Mouse (Mus musculus) cortical plate, adult 2 months (tissue): ENCODE data around the gene Ern1. TPM values are rescaled to one million over a fixed set of nuclear protein-coding genes. Genes with fewer than 3 reads are reported as not detected.

Source experiments
- H3K27ac ChIP-seq: fragments of 200-500 bp; 2 replicates; pipeline ENCODE4 v1.5.1; 2012; ENCODE audit warnings: low read length, control low read depth, inconsistent platforms; ENCODE audit not compliant: insufficient read depth
- H3K4me1 ChIP-seq: fragments of 200-500 bp; 2 replicates; pipeline ENCODE4 v1.6.1; 2011; ENCODE audit warnings: low read length; ENCODE audit not compliant: control insufficient read depth, insufficient read depth
- H3K4me3 ChIP-seq: fragments of 200-500 bp; 2 replicates; pipeline ENCODE4 v1.5.1; 2011; ENCODE audit warnings: mild to moderate bottlenecking, low read length, control low read depth; ENCODE audit not compliant: insufficient read depth
- CTCF ChIP-seq: fragments of 200-500 bp; IDR thresholded peaks from 2 replicates; pipeline ENCODE4 v1.5.1; 2011; ENCODE audit warnings: mild to moderate bottlenecking, control low read depth, low read length; ENCODE audit not compliant: insufficient read depth; ENCODE audit errors: extremely low read depth
- POLR2A ChIP-seq: fragments of 200-500 bp; IDR thresholded peaks from 2 replicates; pipeline ENCODE4 v1.6.1; 2011; ENCODE audit warnings: mild to moderate bottlenecking, low read length, control low read depth; ENCODE audit not compliant: insufficient read depth; ENCODE audit errors: extremely low read depth
- polyA plus RNA-seq: library from polyadenylated mRNA; depleted of rRNA; stranded (reverse); fragments of >200 nt; gene quantifications from 2 replicates; pipeline ENCODE4 v1.2.3, GENCODE M21; 2012

Gene Ern1
- polyA plus RNA-seq, 1 experiment = 6.2 TPM

DNA sequence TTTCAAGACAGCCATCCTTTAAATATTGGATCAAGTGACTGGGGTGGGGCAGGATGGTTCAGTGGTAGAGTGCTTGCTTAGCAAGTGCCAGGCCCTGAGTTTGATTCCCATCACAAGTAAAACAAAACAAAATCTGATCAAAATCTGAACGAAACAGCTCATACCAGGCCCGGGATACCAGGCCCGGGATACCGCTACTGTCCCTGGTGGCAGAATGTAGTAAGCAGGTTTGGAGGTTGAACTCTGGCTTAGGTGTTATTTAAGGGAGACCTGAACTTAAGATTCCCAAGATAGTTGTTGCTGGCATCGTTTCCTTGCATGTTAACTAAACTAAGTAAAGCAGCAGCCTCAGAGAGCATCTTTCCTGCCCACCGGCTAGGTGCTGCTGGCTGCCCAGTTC is 18.6 kb upstream of the Ern1 start:
- TF ChIP-seq POLR2A (no peak), CTCF (no peak)
- Histone ChIP-seq H3K27ac (no peak overlapping the region), H3K4me1 (peaks cover 1% of the 10 kb centered on the region; the same call in 1 of the 2 replicates), H3K4me3 (no peak overlapping the region)

GRCm38 (mm10) chr11:106504129-106504528 is 16.5 kb upstream of the Ern1 start:
- Histone ChIP-seq H3K4me3 (no peak overlapping the region), H3K4me1 (peaks cover 1% of the 10 kb centered on the region; the same call in 1 of the 2 replicates), H3K27ac (no peak overlapping the region)
- TF ChIP-seq CTCF = no peak
- TF ChIP-seq POLR2A = no peak

DNA sequence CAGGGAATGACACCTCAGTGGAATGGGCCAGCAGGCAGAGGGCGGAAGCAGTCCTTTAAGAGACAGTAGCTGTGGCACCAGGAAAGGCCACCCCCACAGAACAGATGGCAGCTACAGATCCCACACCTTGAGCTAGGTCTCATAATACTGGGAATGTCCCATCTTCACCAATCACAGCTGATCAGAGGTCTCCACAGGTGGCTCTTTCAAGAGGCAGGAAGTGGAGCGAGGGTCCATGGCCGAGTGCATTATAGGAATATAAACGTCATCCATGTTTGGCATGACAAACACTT is 15.7 kb upstream of the Ern1 start:
- Histone ChIP-seq H3K4me3 (no peak overlapping the region), H3K4me1 (peaks cover 1% of the 10 kb centered on the region; the same call in 1 of the 2 replicates), H3K27ac (no peak overlapping the region)
- TF ChIP-seq POLR2A (no peak), CTCF (no peak)

- no peak overlapping the region for H3K27ac ChIP-seq
- H3K4me1 ChIP-seq = peaks cover 1% of the 10 kb centered on the region; the same call in 1 of the 2 replicates
- TF ChIP-seq POLR2A (no peak), CTCF (no peak)
- H3K4me3 ChIP-seq = no peak overlapping the region
Measured at GRCm38 (mm10) chr11:106502631-106503424, 15.2 kb upstream of the Ern1 start.

- no peak overlapping the region; the same call in 1 of the 2 replicates for H3K4me3 ChIP-seq
- peaks cover 1% of the 10 kb centered on the region; the same call in 1 of the 2 replicates for H3K4me1 ChIP-seq
- TF ChIP-seq POLR2A (no peak), CTCF (no peak)
- H3K27ac ChIP-seq = no peak overlapping the region
Measured at GRCm38 (mm10) chr11:106502159-106502505, 14.5 kb upstream of the Ern1 start.

- peak overlapping the region; percentile 73 for H3K4me3 ChIP-seq
- TF ChIP-seq POLR2A = no peak
- TF ChIP-seq CTCF = no peak
- H3K4me1 ChIP-seq = peaks cover 1% of the 10 kb centered on the region; the same call in 1 of the 2 replicates
- peak overlapping the region; percentile 83 for H3K27ac ChIP-seq
Measured at GRCm38 (mm10) chr11:106501308-106502158, 13.9 kb upstream of the Ern1 start.

- H3K27ac ChIP-seq = peak overlapping the region; percentile 83
- no peak for TF ChIP-seq CTCF
- TF ChIP-seq POLR2A = peak; percentile 100
- peaks cover 1% of the 10 kb centered on the region; the same call in 1 of the 2 replicates for H3K4me1 ChIP-seq
- peak overlapping the region; percentile 73 for H3K4me3 ChIP-seq
Measured at GRCm38 (mm10) chr11:106500393-106501307, 13.0 kb upstream of the Ern1 start.

GRCm38 (mm10) chr11:106498739-106499379 is 11.2 kb upstream of the Ern1 start:
- H3K27ac ChIP-seq = no peak overlapping the region
- H3K4me1 ChIP-seq = peaks cover 1% of the 10 kb centered on the region; the same call in 1 of the 2 replicates
- no peak overlapping the region for H3K4me3 ChIP-seq
- TF ChIP-seq POLR2A (no peak), CTCF (no peak)
